Mouse (Mus musculus): ENCODE data around the gene P4ha1. TPM values are rescaled to one million over a fixed set of nuclear protein-coding genes. Genes with fewer than 3 reads are reported as not detected.
"Not testable (repeated sequence)": the region's sequence is repeated elsewhere in the genome, so short reads cannot be mapped to it uniquely, and the experiment has no call there.

The P4ha1 gene
- polyA plus RNA-seq, 1 experiment from 2014 or later = 76.2 TPM

DNA sequence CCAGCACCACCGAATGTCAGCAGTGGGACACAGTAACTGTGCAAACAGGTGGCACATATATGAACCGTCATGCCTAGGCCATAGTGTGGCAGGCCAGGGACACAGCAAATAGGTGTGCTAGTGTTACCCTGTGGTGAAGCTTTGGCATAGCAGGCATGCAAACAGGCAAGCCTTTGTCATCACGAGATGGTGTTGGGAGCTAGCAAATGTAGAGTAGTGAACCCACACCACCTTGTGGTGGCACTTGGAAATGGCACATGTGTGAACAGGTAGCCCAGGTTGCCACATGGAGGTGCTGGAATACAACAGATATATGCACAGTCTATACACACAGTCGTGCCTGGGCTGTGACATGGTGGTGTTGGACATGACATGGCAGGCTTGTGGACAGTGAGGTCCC is 30.5 kb upstream of the P4ha1 start:
- ATAC-seq (ENCODE audit: insufficient number of reproducible peaks, insufficient read depth, low FRiP score, low TSS enrichment, low read depth) = peak; percentile 23; the same call in 1 of the 2 replicates
- H3K36me3 ChIP-seq = no peaks in the 10 kb centered on the region
- WGBS = 28% methylated on average over 4 of the region's 4 CpGs
- 0 out of 2 replicates have a peak, but pooled peaks cover 3% of the 10 kb centered on the region for H3K4me1 ChIP-seq
- H3K9ac ChIP-seq = no peak overlapping the region
- no peak overlapping the region for H3K4me3 ChIP-seq
- no peak overlapping the region for H3K4me2 ChIP-seq
- H3K27me3 ChIP-seq = no peaks in the 10 kb centered on the region; the same call in 1 of the 2 replicates
- no peaks in the 10 kb centered on the region for H3K9me3 ChIP-seq
- H3K27ac ChIP-seq = no peak overlapping the region

DNA sequence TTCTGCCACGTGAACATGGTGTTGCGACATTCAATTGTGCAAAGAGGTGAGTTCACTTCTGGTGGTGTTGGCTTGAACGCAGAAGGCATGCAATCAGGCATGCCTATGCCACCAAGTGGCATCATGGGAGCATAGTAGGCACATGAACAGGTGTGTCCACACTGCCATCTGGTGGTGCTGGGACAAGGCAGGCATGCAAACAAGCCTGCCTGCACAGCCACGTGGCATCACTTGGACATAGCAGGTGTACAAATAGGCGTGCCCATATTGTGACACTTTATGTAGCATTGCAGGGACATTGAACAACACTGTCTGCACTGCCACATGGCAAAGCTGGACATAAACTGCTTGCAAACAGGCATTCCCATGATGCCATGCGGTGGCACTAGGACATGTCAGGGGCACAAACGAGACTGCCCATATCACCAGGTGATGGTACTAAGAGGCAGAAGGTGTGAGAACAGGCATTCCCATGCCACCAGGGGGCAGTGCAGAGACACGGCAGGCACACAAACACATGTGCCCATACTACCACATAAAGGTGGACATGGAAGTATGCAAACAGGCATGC is 27.8 kb upstream of the P4ha1 start:
- H3K4me1 ChIP-seq = 0 out of 2 replicates have a peak, but pooled peaks cover 3% of the 10 kb centered on the region
- no peak for ATAC-seq (ENCODE audit: insufficient number of reproducible peaks, insufficient read depth, low FRiP score, low TSS enrichment, low read depth)
- H3K27ac ChIP-seq = no peak overlapping the region
- H3K9me3 ChIP-seq = no peaks in the 10 kb centered on the region
- 60% methylated on average over 8 of the region's 8 CpGs for WGBS
- H3K9ac ChIP-seq = no peak overlapping the region
- H3K27me3 ChIP-seq = no peaks in the 10 kb centered on the region; the same call in 1 of the 2 replicates
- H3K4me2 ChIP-seq = no peak overlapping the region
- H3K36me3 ChIP-seq = no peaks in the 10 kb centered on the region
- no peak overlapping the region for H3K4me3 ChIP-seq

- no peak for ATAC-seq (ENCODE audit: insufficient number of reproducible peaks, insufficient read depth, low FRiP score, low TSS enrichment, low read depth)
- Histone ChIP-seq H3K4me3 (no peak overlapping the region), H3K9ac (no peak overlapping the region), H3K4me1 (0 out of 2 replicates have a peak, but pooled peaks cover 3% of the 10 kb centered on the region), H3K9me3 (no peaks in the 10 kb centered on the region), H3K4me2 (no peak overlapping the region), H3K27ac (no peak overlapping the region), H3K36me3 (no peaks in the 10 kb centered on the region), H3K27me3 (no peaks in the 10 kb centered on the region; the same call in 1 of the 2 replicates)
- 23% methylated on average over 5 of the region's 5 CpGs for WGBS
Observed at GRCm38 (mm10) chr10:59296261-59296660, 26.8 kb upstream of the P4ha1 start.

DNA sequence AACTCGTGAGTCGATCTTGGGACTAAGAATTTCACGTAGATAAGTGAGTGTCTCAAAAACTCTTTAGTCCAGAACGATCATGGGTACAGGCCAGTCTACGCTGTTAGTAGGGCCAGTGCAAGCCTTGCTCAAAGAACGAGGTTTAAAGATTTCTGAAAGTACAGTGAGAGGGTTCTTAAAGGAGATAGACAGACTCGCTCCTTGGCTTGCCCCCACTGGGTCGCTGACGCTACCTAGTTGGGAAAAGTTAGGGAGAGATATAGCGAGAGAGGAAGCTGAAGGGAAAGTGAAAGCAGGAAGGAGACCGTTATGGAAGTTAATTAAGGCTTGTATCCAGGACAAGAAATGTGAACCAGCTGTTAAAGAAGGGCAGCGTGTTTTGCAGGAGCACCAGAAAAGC is 20.4 kb upstream of the P4ha1 start:
- not testable (repeated sequence) for H3K27ac ChIP-seq; H3K27me3 ChIP-seq; H3K9me3 ChIP-seq; ATAC-seq (ENCODE audit: insufficient number of reproducible peaks, insufficient read depth, low FRiP score, low TSS enrichment, low read depth); H3K4me3 ChIP-seq; H3K36me3 ChIP-seq; H3K4me2 ChIP-seq; H3K4me1 ChIP-seq; H3K9ac ChIP-seq
- 78% methylated on average over 12 of the region's 12 CpGs for WGBS

- Histone ChIP-seq H3K4me3 (no peak overlapping the region), H3K27me3 (no peaks in the 10 kb centered on the region), H3K27ac (no peak overlapping the region), H3K36me3 (no peaks in the 10 kb centered on the region), H3K4me2 (no peak overlapping the region), H3K4me1 (no peaks in the 10 kb centered on the region), H3K9me3 (no peaks in the 10 kb centered on the region), H3K9ac (no peak overlapping the region)
- 53% methylated on average over 3 of the region's 3 CpGs for WGBS
- no peak for ATAC-seq (ENCODE audit: insufficient number of reproducible peaks, insufficient read depth, low FRiP score, low TSS enrichment, low read depth)
Observed at GRCm38 (mm10) chr10:59308993-59309715, 13.9 kb upstream of the P4ha1 start.

DNA sequence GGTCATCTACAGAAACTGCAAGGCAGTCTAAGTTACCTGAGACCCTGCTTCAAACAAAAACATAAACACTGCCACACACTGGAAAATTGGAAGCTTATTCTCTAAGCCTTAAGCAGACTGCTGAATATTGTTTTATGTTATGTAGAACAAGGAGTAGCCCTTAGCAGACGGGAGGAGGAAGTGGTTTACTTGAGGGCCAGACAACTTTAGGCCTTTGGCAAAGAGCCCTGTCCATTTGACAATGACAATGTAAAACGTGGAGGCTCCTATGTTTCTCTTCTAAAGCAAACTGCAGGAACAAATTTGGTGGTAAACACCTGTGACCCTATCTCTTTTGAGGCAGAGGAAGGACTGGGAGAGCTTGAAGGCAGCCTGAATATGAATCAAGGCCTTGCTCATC is 13.0 kb upstream of the P4ha1 start:
- WGBS = 61% methylated on average over 2 of the region's 2 CpGs
- H3K4me3 ChIP-seq = no peak overlapping the region
- H3K4me1 ChIP-seq = no peaks in the 10 kb centered on the region
- H3K4me2 ChIP-seq = no peak overlapping the region
- no peak overlapping the region for H3K9ac ChIP-seq
- no peaks in the 10 kb centered on the region for H3K9me3 ChIP-seq
- H3K27ac ChIP-seq = no peak overlapping the region
- H3K36me3 ChIP-seq = no peaks in the 10 kb centered on the region
- ATAC-seq (ENCODE audit: insufficient number of reproducible peaks, insufficient read depth, low FRiP score, low TSS enrichment, low read depth) = no peak
- H3K27me3 ChIP-seq = no peaks in the 10 kb centered on the region

- no peak for ATAC-seq (ENCODE audit: insufficient number of reproducible peaks, insufficient read depth, low FRiP score, low TSS enrichment, low read depth)
- Histone ChIP-seq H3K4me1 (no peaks in the 10 kb centered on the region), H3K9me3 (no peaks in the 10 kb centered on the region), H3K9ac (no peak overlapping the region), H3K27me3 (no peaks in the 10 kb centered on the region), H3K27ac (no peak overlapping the region), H3K4me3 (no peak overlapping the region), H3K36me3 (no peaks in the 10 kb centered on the region), H3K4me2 (no peak overlapping the region)
- 66% methylated on average over 6 of the region's 6 CpGs for WGBS
Observed at GRCm38 (mm10) chr10:59310691-59311457, 12.2 kb upstream of the P4ha1 start.

GRCm38 (mm10) chr10:59311881-59312280 is 11.2 kb upstream of the P4ha1 start:
- Histone ChIP-seq H3K36me3 (no peaks in the 10 kb centered on the region), H3K9me3 (no peaks in the 10 kb centered on the region), H3K27ac (no peak overlapping the region), H3K27me3 (no peaks in the 10 kb centered on the region), H3K4me3 (no peak overlapping the region), H3K4me2 (no peak overlapping the region), H3K9ac (no peak overlapping the region), H3K4me1 (no peaks in the 10 kb centered on the region)
- WGBS = 87% methylated on average over 5 of the region's 5 CpGs
- ATAC-seq (ENCODE audit: insufficient number of reproducible peaks, insufficient read depth, low FRiP score, low TSS enrichment, low read depth) = no peak

GRCm38 (mm10) chr10:59321112-59321511 is 2.0 kb upstream of the P4ha1 start:
- Histone ChIP-seq H3K27ac (no peak overlapping the region), H3K27me3 (no peaks in the 10 kb centered on the region), H3K4me2 (no peak overlapping the region), H3K4me3 (no peak overlapping the region), H3K36me3 (no peaks in the 10 kb centered on the region), H3K9me3 (no peaks in the 10 kb centered on the region), H3K9ac (no peak overlapping the region), H3K4me1 (peaks cover 21% of the 10 kb centered on the region)
- no peak for ATAC-seq (ENCODE audit: insufficient number of reproducible peaks, insufficient read depth, low FRiP score, low TSS enrichment, low read depth)
- WGBS = 63% methylated on average over 3 of the region's 3 CpGs

- H3K4me1 ChIP-seq = peaks cover 23% of the 10 kb centered on the region
- H3K9ac ChIP-seq = no peak overlapping the region
- no peak for ATAC-seq (ENCODE audit: insufficient number of reproducible peaks, insufficient read depth, low FRiP score, low TSS enrichment, low read depth)
- H3K27me3 ChIP-seq = no peaks in the 10 kb centered on the region
- 50% methylated on average over 4 of the region's 4 CpGs for WGBS
- no peak overlapping the region; the same call in 1 of the 2 replicates for H3K4me3 ChIP-seq
- H3K9me3 ChIP-seq = no peaks in the 10 kb centered on the region
- peak overlapping the region; percentile 97 for H3K27ac ChIP-seq
- peak overlapping the region; percentile 80 for H3K4me2 ChIP-seq
- H3K36me3 ChIP-seq = no peaks in the 10 kb centered on the region
Observed at GRCm38 (mm10) chr10:59322271-59322670, 825 bp upstream of the P4ha1 start.

GRCm38 (mm10) chr10:59323488-59324161 is 529 bp downstream of the P4ha1 start:
- Histone ChIP-seq H3K9me3 (no peaks in the 10 kb centered on the region), H3K27me3 (no peaks in the 10 kb centered on the region), H3K4me1 (peaks cover 26% of the 10 kb centered on the region), H3K9ac (peak overlapping the region; percentile 96), H3K4me2 (peak overlapping the region; percentile 80), H3K27ac (peak overlapping the region; percentile 97), H3K4me3 (peak overlapping the region; percentile 82), H3K36me3 (0 out of 2 replicates have a peak, but pooled peaks cover under 1% of the 10 kb centered on the region)
- peak; percentile 81 for ATAC-seq (ENCODE audit: insufficient number of reproducible peaks, insufficient read depth, low FRiP score, low TSS enrichment, low read depth)
- 1% methylated on average over 48 of the region's 49 CpGs for WGBS
